Mouse (Mus musculus) left cerebral cortex, postnatal 36 days (tissue): ENCODE data around the gene Rab31. TPM values are rescaled to one million over a fixed set of nuclear protein-coding genes. Genes with fewer than 3 reads are reported as not detected.

Source experiments
- DNase-seq, 2 experiments: peaks; one replicate each; pipeline ENCODE4 v3.0.0; 2021 to 2022; ENCODE audit warnings: low spot score in 2 of 2, mixed read lengths in 1 of 2
- intact Hi-C: fragments of 180-260 bp; cut with DNase I; formaldehyde crosslinking; loops from one replicate; pipeline ENCODE4 v1.15.1; 2025
- total RNA-seq, 2 experiments: library from RNA; stranded (reverse); gene quantifications; 2 replicates each; pipeline ENCODE4 v1.2.3; 2021

Gene Rab31
- total RNA-seq, 2 experiments from 2014 or later, result 62.7 to 65.7 TPM

- intact Hi-C loops, result no loop called here
- DNase-seq, result no peak
Observed at GRCm38 (mm10) chr17:65679806-65680446, 92.6 kb downstream of the Rab31 start.

- intact Hi-C loops, result no loop called here
- DNase-seq, result no peak
Observed at GRCm38 (mm10) chr17:65677742-65678141, 94.8 kb downstream of the Rab31 start.

DNA sequence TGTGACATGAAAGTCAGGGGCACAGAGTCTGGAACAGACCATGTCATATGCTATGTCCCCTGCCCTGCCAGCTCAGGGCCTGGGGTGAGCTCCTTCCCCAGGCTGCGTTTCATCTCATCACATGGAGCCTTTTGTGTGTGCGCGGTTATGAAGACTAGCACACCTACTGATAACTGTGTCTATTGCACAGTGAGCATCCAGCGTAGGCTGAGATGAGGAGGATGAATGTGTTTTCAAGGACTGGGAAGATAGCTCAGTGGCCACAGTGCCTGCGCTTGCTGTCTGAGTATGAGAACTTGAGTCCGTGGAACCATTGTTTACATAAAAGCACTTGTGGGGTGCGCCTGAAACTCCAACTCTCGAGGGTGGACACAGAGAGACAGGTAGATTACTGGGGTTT is 96.0 kb downstream of the Rab31 start:
- intact Hi-C loops, result no loop called here
- DNase-seq, result no peak

- no peak for DNase-seq
- intact Hi-C loops, result no loop called here
Observed at GRCm38 (mm10) chr17:65675985-65676384, 96.6 kb downstream of the Rab31 start.

GRCm38 (mm10) chr17:65674710-65675171 is 97.8 kb downstream of the Rab31 start:
- DNase-seq, result no peak
- intact Hi-C loops, result no loop called here

DNA sequence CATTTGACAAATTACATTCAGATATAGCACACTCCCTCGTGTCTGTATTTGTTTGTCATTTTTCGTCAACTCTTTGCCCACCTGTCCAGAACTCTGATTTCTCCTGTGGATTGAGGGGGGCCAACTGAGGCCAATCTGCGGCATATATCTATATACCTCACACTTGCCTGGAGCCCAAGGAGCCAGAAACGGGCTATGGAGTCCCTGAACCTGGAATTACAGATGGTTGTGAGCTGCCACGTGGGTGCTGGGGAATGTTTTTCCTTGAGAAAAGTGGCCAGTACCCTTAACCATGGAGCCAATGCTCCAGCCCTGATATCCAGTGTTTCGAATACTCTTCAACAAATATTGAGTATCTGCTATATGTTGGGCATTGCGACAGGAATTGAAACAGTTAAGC is 99.6 kb downstream of the Rab31 start:
- intact Hi-C loops, result no loop called here
- DNase-seq, result no peak

DNA sequence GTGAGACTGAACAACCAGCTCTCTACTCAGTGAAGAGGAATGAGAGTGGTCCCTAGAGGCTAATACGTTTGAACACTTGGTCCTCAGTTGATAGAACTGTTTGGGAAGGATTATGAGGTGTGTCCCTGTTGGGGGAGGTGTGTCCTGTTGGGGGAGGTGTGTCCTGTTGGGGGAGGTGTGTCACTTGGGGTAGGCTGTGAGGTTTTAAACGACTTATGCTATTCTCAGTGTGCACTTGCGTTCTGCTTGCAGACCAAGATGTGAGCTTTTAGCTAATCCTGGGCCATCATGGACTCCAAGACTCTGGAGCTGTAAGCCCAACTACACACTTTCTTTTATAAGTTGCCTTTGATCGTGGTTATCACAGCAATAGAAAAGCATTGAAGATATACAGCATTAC is 103.5 kb downstream of the Rab31 start:
- intact Hi-C loops, result no loop called here
- DNase-seq, result no peak

DNA sequence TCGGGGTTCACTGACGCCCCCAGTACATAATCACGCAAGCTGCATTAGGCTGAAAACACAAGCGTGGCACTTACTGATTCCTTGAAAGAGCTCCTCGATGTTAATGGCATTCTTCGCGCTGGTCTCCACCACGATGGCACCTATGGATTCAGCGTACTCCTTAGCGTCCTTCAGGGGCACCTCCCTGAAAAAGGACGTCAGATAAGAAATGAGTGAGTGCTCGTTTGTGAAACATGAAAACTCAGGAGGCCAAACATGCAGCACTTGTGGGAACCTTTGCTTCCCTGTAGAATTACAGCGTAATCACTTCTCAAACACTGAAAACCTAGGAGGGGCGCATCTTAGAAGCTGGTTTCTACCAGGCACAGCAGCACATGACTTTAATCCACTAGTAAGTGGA is 104.8 kb downstream of the Rab31 start:
- DNase-seq, result no peak
- intact Hi-C loops, result no loop called here

DNA sequence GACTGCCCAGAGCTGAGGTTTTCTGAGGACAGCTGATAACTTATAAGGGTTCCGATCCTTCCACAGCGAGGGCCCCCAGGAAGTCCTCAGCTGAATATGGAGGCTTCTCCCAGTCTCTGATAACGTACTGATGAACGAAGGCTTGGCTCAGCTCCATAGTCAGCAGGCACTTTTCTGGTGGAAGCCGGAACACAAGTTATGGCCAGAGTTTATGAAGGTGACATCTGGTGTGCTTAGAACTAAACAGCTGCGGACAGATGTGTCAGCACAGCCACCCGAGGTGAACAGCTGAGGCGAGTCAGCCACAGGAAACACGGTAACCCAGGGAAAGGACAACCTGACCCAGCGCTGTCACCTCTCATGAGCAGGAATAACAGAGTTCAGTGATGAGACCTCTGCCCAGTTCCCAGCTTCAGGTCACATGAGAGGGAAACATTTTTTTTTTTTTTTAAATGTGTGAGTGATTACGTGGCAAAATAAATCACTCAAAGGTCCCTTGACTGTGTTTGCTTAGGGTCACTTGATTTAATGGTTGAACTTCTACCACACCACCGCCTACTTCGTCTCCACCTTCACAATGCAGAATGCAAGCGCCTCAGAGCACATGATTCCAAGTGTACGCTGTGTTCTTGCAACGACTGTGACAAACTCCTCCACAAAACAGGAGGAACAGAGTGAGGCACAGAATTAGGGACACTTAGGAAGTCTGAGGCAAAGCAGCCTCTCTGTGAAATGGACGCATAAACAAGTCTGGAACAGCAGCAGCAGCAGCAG is 106.0 kb downstream of the Rab31 start:
- intact Hi-C loops, result no loop called here
- no peak for DNase-seq

DNA sequence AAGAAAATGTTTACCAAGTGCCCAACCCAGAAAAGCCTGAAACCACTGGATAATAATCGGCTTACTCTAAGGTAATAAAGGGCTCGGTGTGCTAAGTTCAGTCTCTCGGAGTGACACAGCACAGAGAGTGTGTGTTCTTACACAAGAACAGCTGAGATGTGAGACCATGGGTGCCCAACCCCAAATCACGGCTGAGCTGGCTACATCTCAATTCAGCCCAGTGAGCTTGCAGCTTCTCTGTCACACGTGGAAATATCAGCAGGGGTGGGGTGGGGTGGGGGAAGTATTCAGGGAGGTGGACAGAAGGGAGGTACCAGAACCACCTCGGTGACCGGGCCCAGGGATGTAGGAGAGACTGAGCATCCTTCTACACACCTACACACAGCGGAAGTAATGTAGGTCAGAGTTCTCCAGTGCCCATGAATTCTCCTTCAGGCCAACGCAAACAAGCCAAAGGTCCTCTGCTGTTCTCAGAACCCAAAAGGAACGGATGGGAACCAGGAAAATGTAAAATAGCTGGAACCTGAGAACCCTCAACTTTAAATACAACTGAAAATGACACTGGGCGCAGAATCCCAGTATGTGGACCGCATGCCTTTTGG is 106.7 kb downstream of the Rab31 start:
- intact Hi-C loops, result no loop called here
- no peak for DNase-seq

DNA sequence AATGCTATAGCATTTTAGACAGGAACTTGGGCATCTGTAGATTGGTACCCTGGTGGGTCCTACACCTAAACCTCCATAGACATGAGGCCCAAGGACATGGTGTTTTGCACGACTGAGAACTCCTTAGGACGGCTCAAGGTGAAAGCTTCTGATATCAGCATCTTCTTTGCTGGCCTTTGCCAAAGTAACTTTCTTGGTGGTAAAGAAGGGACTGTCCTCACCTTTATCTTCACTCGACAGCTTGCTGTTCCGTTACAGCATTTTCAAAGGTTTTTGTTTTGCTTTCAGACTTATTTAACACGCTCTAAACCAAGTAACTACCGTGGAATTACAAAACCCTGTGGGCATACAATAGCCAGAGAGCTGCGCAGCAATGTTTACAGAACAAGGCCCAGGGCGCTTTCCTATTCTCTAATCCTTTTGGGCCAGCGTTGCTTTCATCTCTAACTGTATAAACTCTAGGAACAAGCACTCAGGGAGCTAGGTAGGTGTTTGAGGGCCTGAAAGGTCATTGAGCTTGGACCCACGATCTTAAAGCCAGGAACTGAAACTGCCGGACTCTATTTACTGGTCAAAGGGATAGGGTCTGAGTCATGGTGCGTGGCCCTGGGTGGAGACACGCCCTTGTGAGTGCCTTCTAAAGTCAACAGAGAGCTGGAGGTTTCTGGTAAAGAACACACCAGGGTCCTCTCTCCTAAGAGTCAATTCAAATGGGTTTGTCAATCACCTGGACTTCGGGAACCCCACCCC is 109.0 kb downstream of the Rab31 start:
- DNase-seq, result no peak
- intact Hi-C loops, result no loop called here

- intact Hi-C loops, result no loop called here
- DNase-seq, result no peak
Observed at GRCm38 (mm10) chr17:65662662-65663061, 109.9 kb downstream of the Rab31 start.

- DNase-seq, result no peak
Observed at GRCm38 (mm10) chr17:65658416-65658815, 114.1 kb downstream of the Rab31 start.

GRCm38 (mm10) chr17:65657958-65658357 is 114.6 kb downstream of the Rab31 start:
- no peak for DNase-seq
- intact Hi-C loops, result no loop called here

More at GRCm38 (mm10) chr17:65658416-65658815, 114.1 kb downstream of the Rab31 start:
- intact Hi-C loops, result no loop called here

DNA sequence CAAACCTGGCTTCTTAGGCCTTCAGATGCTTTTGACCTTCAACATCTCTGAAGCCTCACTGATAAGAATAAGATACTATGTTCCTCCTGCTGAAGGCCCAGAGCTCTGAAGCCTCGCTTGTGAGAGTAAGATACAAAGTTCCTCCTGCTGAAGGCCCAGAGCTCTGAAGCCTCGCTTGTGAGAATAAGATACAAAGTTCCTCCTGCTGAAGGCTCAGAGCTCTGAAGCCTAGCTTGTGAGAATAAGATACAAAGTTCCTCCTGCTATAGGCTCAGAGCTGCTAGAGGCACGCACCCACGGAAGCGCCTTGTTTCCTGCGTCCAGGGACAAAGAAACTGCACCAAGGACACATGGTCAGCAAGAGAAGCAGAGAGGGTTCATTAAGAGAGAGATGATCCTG is 115.8 kb downstream of the Rab31 start:
- DNase-seq, result no peak
- intact Hi-C loops, result no loop called here

DNA sequence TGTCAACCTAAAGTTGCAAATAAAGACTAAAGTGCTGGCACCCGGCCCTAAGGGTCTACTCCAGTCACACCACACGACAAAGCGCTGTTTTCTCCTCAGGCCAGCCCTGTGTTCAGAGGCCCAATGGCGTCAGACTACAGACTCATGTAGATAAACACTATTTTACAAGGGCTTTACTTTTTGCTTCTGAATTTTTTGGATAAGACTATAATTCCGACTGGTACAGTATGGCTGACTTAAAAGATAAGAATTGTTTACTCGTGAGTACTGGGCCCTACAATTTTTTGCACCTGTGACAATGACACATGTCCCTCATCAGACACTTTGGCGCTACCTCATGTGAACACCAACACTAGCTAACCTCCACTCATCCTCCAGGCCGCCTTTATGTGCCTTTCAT is 116.5 kb downstream of the Rab31 start:
- intact Hi-C loops, result no loop called here
- no peak for DNase-seq

- no peak for DNase-seq
- intact Hi-C loops, result no loop called here
Observed at GRCm38 (mm10) chr17:65655608-65656007, 116.9 kb downstream of the Rab31 start.

- intact Hi-C loops, result no loop called here
- DNase-seq, result no peak
Observed at GRCm38 (mm10) chr17:65650598-65650997, 122.0 kb downstream of the Rab31 start.

DNA sequence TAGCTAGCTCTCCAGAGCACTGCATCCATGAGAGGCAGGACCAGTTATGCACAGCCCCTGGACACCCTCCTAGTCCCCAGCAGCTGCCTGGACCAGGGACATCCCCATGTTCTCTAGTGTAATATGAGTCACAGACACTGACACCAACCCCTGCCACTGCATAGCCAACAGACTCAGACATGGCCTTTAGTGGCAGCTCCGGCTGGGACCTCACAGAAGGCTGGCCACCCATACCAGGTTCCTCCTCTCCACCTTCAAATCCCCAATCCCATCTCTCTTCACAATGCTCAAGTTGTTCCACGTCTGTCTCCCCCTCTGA is 123.4 kb downstream of the Rab31 start:
- DNase-seq, result no peak
- intact Hi-C loops, result no loop called here

DNA sequence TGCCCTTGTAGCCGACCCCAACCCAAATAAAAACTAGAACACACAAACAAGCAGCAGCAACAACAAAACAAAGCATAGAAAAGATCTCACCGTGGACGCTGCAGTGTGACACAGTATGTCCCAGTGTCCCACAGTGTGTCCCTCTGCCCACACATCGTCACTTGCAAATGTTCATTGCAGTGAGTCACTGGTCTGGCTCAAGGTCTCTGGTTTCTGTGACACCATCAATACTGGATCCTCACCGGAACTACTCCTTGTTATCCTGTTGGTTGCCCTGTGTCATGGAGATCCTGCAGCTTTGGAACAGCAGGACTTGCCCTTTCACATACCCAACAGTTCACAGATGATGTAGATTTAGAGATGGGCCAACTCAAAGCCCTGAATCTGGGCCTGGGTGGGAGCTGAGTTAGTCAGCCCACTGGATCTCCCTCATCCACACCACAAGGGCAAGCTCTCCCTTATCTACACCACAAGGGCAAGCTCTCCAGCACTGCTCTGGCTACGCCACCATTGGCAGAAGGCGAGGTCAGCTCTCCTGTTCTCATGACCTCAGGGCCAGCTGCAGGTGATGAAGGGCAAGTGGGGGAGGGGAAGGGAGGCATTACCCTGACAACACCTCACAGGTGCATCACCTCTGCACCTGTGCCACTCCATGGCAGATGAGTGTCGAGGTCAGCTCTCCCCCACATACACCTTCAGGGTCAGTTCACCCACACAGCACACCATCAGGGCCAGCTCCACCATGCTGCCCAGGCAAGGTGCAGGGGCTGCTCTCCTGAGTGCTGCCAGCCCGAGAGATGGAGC is 124.0 kb downstream of the Rab31 start:
- intact Hi-C loops, result no loop called here

More for the DNA sequence above, 124.0 kb downstream of the Rab31 start:
- no peak for DNase-seq
